Mouse (Mus musculus): ENCODE results near the gene Gtf2h1.

Gene Gtf2h1

GRCm38 (mm10) chr7:46851026-46851425 lies 55.1 kb downstream of the Gtf2h1 start:
- DNase-seq, result no peak

- DNase-seq, result no peak
These were observed 56.8 kb downstream of the Gtf2h1 start for GRCm38 (mm10) chr7:46852666-46853065.

GRCm38 (mm10) chr7:46853365-46853764 lies 57.5 kb downstream of the Gtf2h1 start:
- DNase-seq, result no peak

- no peak for DNase-seq
These were observed 60.1 kb downstream of the Gtf2h1 start for GRCm38 (mm10) chr7:46855866-46856560.

GRCm38 (mm10) chr7:46857436-46857835 lies 61.5 kb downstream of the Gtf2h1 start:
- no peak for DNase-seq

GRCm38 (mm10) chr7:46859031-46859430 lies 63.1 kb downstream of the Gtf2h1 start:
- DNase-seq, result no peak

GRCm38 (mm10) chr7:46860996-46861395 lies 65.1 kb downstream of the Gtf2h1 start, which contains the start of gene Ldhc:
Gene Ldhc, plus strand, starts transcription at chr7:46861203.
- no peak for DNase-seq

- no peak for DNase-seq
These were observed 76.1 kb downstream of the Gtf2h1 start for GRCm38 (mm10) chr7:46871988-46872387.

Data from kidney, postnatal 4 days (tissue).